Mouse (Mus musculus): Measurements from ENCODE around the gene Snph. TPM values are rescaled to one million over a fixed set of nuclear protein-coding genes. Genes with fewer than 3 reads are reported as not detected.

The Snph gene
- not detected for total RNA-seq (2018; cell fraction: chromatin; rRNA removed)
- not detected for total RNA-seq (2018; cell fraction: cytosol; rRNA removed)
- not detected for total RNA-seq (2018; cell fraction: nucleus; rRNA removed)
- polyA plus RNA-seq (2018), result not detected in 3 replicates

DNA sequence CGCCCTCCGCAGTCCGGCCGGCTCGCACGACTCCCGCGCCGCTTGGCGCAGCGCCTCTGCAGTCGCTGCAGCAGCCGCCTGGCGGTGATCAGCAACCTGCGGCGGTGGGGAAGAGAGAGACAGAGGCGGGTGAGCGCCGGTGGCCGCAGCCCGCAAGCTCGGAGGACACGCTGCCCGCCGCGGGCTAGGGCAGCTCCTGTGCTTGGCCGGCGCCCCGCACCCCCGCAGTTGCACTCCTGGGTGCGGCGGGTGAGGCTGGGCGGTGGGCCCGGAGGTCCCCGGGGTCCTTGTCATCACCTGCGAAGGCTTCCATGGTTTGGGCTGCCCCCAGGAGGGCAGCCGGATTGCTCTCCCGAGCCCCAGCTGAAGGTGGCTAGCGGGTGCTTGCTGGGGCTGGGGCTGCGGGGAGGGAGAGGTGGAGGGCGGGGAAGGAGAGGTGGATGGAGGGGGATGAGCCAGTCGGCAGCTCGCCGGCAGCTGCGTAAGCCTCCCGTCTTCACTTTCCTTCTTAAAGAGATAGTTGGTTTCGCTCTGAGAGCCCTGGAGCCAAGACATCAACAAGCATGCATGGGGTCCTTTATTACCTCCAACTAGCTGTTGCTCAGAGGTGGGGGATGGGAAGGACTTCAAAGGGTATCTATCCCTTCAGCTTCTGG is at the start of gene Snph:
Snph (minus strand) TSS at position 435 of the 656 bp plus-strand sequence.
- no peaks in the 10 kb centered on the region for H3K79me2 ChIP-seq (ENCODE audit: inconsistent target)
- H3K36me3 ChIP-seq (ENCODE audit: inconsistent target), result no peaks in the 10 kb centered on the region
- no peak within 1 kb of the TSS for H3K4me3 ChIP-seq (ENCODE audit: inconsistent target)
- WGBS (ENCODE audit: missing documents), result 2% methylated on average over 34 of the region's 47 CpGs
- H3K27ac ChIP-seq, result no peak within 1 kb of the TSS

DNA sequence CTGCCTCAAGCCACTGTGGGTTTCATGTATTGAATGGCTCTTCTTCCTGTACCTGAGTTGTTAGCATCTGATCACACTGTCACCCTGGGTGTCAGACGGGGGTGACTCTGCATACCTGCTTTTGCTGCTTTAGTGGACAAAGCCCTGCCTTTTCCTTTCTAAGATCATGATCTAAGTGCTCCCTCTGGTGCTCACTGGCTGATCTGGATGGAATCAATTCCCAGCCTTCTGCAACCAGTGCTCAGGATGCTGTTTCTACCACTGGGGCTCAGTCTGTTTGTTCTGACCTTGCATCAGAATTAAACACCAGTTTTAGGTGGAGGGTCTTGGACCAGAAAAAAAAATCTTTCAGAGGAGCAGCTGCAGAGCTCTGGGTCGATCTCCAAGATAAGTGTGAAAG is 43.8 kb upstream of the Snph start:
- no peak overlapping the region for H3K4me3 ChIP-seq (ENCODE audit: inconsistent target)
- 53% methylated on average over 2 of the region's 2 CpGs for WGBS (ENCODE audit: missing documents)
- no peaks in the 10 kb centered on the region for H3K36me3 ChIP-seq (ENCODE audit: inconsistent target)
- no peaks in the 10 kb centered on the region for H3K79me2 ChIP-seq (ENCODE audit: inconsistent target)
- no peak overlapping the region for H3K27ac ChIP-seq

DNA sequence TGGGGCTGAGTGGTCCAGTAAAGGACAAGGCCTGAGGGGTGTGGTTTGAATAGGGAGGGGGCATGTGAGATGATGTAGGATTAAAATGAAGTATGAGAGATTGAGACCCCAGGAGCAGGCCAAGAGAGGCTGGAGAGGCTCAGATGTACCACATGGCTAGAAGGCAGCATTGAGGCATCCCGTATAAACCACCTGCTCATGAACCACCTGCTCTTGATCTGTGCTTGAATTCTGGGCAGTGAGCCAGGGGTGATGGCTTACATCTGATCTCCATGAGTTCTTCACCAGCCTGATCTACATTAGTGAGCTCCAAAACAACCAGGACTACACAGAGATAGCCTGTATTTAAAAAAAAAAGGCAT is 38.6 kb upstream of the Snph start:
- H3K4me3 ChIP-seq (ENCODE audit: inconsistent target), result no peak overlapping the region
- H3K36me3 ChIP-seq (ENCODE audit: inconsistent target), result no peaks in the 10 kb centered on the region
- WGBS (ENCODE audit: missing documents), result 71% methylated on average over 1 of the region's 1 CpGs
- no peaks in the 10 kb centered on the region for H3K79me2 ChIP-seq (ENCODE audit: inconsistent target)
- H3K27ac ChIP-seq, result no peak overlapping the region

DNA sequence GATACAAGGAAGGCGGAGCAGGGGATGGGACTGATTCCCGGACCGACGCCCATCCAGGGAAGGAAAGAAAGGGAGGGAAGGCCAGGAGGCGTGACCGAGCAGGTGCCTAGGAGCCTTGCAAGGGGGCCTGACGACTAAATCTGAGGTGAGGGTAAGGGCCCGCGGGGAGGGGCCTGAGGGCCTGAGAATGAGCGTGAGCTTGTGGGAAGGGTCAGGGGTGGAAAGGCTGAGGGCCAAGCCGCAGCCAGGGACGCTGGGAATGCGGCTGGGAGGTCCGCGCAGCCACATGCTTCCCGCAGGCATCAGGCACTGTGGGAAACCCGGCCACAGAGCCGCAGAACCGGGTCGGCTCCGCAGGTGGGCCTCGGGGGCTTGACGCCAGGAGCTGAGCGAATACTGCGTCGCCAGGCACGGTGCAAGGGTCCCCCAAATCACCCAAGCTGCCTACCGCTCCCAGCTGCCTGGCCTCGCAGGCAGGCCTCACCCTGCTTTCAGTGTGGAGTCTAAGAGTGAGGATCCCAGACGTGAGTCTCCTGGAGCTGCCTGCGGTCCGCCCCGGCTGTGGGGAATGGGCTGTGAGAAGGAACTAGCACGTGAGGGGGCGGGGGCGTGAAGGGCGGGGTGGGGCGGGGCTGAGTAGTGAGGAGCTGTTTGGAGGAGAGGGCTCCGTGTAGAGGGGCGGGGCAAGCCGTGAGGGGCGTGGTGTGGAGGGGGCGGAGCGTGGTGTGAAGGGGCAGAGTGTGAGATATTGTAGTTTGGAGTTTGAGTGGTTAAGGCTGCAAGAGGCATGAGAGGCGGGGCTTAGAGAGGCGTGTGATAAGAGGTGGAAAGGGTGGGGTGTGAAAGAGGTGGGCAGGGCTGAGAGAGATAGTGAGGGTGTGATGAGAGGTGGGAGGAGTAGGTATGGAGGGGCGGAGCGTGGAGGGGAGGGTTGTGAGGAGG is 37.9 kb upstream of the Snph start:
- Histone ChIP-seq H3K79me2 (ENCODE audit: inconsistent target) (no peaks in the 10 kb centered on the region), H3K27ac (no peak overlapping the region), H3K36me3 (ENCODE audit: inconsistent target) (no peaks in the 10 kb centered on the region), H3K4me3 (ENCODE audit: inconsistent target) (no peak overlapping the region)
- WGBS (ENCODE audit: missing documents), result 48% methylated on average over 48 of the region's 48 CpGs

DNA sequence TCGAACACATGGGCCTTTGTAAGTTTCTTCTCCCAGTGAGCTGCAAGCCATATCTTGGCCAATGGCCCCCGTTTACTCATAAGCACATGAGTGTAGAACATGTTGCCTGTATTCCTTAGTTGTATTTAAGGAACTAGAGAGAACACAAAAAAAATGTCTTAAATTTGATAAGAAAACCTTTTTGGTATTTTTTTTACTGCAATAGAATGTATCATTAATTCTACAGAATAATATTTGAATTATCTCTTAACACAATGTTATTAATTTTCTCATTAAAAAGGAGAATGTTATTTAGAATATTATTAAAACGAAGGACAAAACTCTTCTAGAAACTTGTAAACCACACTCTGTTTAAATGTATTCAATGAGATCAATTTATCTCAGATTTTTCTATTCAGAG is 36.0 kb upstream of the Snph start, which contains the start of gene Rad21l:
Rad21l (minus strand) TSS at position 101 of the 400 bp plus-strand sequence.
- Histone ChIP-seq H3K27ac (no peak within 1 kb of the TSS), H3K36me3 (ENCODE audit: inconsistent target) (no peaks in the 10 kb centered on the region), H3K79me2 (ENCODE audit: inconsistent target) (no peaks in the 10 kb centered on the region), H3K4me3 (ENCODE audit: inconsistent target) (no peak within 1 kb of the TSS)
- WGBS (ENCODE audit: missing documents), result 63% methylated on average over 3 of the region's 3 CpGs

DNA sequence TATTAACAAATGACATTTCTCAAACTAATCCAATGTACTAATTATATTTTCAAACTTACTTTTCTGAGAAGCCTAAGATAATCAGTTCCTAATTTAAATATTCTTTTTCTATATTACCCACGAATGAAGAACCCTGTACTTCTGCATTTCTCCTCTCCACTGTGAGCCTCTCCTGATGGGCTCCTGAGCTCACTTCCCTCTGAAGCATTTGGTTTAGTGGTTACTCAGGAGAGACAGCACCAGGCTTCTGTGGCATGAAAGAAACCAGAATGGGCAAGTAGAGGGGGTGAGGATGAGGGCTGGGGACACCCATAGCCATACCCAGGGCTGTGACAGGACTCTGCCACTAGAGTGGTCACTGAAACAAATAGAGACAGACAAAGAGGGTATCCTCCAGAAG is 19.7 kb upstream of the Snph start:
- 0% methylated on average over 1 of the region's 1 CpGs for WGBS (ENCODE audit: missing documents)
- H3K36me3 ChIP-seq (ENCODE audit: inconsistent target), result no peaks in the 10 kb centered on the region

DNA sequence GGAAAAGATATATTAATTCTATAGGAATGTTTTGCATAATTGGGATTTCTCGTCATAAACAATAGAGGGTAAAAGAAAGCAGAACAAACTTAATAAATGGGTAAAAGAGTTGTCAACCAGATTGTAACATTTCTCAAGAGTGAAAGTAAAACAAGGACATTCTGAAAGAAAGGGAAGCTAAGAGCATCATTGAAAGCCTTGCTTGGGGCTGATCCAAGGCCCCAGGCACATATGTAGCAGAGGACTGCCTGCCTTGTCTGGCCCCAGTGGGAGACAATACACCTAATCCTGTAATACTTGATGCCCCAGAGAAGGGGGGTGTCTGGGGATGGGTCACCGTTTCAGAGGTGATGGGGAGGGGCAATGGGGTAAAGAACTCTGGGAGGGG is 3.6 kb upstream of the Snph start:
- Histone ChIP-seq H3K79me2 (ENCODE audit: inconsistent target) (no peaks in the 10 kb centered on the region), H3K36me3 (ENCODE audit: inconsistent target) (no peaks in the 10 kb centered on the region), H3K4me3 (ENCODE audit: inconsistent target) (no peak overlapping the region), H3K27ac (no peak overlapping the region)
- 43% methylated on average over 2 of the region's 2 CpGs for WGBS (ENCODE audit: missing documents)

More for the DNA sequence above, 19.7 kb upstream of the Snph start:
- Histone ChIP-seq H3K79me2 (ENCODE audit: inconsistent target) (no peaks in the 10 kb centered on the region), H3K27ac (no peak overlapping the region), H3K4me3 (ENCODE audit: inconsistent target) (no peak overlapping the region)

DNA sequence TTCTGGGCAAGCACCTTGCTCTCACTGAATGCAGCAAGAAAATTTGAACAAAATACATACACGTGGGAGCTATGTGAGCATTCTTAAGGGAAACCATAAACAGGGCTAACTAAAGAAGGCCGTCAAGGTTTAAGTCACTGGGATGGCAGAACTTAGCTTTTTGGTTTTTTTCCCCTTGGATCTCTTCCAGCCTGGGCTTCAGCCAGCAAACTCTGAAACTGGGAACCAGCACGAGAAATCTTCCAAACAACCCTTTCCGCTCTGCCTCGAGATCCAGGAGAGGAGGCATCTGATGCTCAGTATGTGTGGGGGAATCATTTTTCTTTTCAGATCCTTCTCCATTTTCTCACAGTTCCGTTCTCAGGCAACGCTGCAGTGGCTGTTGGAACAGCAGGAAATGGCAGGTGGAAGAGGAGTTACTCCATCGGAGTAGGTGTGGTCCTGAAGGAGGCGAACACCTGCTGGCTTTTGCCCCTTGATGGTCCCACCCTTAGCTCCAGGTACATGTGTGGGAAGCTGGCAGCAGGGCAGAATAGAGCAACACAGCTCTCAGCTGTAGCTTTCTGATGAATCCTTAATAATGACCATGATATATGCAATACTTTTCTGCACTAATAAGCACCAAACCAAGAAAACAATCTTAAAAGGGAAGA is 3.1 kb upstream of the Snph start:
- H3K36me3 ChIP-seq (ENCODE audit: inconsistent target), result no peaks in the 10 kb centered on the region
- H3K79me2 ChIP-seq (ENCODE audit: inconsistent target), result no peaks in the 10 kb centered on the region
- 41% methylated on average over 9 of the region's 9 CpGs for WGBS (ENCODE audit: missing documents)
- no peak overlapping the region for H3K4me3 ChIP-seq (ENCODE audit: inconsistent target)
- no peak overlapping the region for H3K27ac ChIP-seq

DNA sequence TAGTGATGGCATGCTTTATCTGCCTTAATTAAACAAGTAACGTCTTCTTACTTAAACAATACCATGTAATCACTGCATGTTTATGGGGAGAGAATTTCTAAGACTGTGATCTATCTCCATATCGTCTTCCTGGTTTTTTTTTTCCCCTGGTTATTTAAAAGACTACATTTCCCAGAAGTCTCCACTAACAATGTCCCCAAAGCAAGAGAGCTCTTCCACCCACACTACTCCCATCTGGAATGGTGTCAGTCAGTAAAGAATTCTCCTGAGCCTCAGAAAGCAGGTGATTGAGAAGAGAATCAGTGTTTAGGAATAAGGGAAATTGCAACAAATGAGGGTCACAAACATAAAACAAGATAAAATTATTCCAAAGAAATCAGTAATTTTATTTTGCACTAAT is 2.5 kb upstream of the Snph start:
- H3K4me3 ChIP-seq (ENCODE audit: inconsistent target), result no peak overlapping the region
- 68% methylated on average over 2 of the region's 2 CpGs for WGBS (ENCODE audit: missing documents)

DNA sequence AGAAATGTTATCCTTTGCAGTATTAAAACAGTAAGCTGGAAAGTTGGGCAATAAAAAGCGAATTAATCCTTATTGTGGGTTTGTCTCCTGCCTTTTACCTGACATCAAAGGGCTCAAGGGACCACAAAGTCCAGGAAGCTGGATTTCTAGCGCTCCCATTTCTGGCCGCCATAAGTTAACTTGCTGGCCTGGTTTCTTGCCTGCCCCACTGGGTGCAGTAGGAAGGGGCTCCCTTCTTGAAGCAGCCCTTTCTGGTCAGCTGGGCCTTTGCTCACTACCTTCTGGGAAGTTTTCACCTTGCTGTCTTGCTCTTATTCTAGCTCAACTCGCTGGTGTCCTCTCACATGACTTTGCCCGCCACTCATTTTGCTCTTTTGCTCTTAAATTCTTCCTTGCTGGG is 589 bp upstream of the Snph start:
- Histone ChIP-seq H3K4me3 (ENCODE audit: inconsistent target) (no peak overlapping the region), H3K79me2 (ENCODE audit: inconsistent target) (no peaks in the 10 kb centered on the region), H3K36me3 (ENCODE audit: inconsistent target) (no peaks in the 10 kb centered on the region), H3K27ac (no peak overlapping the region)
- 93% methylated on average over 5 of the region's 5 CpGs for WGBS (ENCODE audit: missing documents)

More for the DNA sequence above, 2.5 kb upstream of the Snph start:
- H3K79me2 ChIP-seq (ENCODE audit: inconsistent target), result no peaks in the 10 kb centered on the region
- no peaks in the 10 kb centered on the region for H3K36me3 ChIP-seq (ENCODE audit: inconsistent target)
- H3K27ac ChIP-seq, result no peak overlapping the region

DNA sequence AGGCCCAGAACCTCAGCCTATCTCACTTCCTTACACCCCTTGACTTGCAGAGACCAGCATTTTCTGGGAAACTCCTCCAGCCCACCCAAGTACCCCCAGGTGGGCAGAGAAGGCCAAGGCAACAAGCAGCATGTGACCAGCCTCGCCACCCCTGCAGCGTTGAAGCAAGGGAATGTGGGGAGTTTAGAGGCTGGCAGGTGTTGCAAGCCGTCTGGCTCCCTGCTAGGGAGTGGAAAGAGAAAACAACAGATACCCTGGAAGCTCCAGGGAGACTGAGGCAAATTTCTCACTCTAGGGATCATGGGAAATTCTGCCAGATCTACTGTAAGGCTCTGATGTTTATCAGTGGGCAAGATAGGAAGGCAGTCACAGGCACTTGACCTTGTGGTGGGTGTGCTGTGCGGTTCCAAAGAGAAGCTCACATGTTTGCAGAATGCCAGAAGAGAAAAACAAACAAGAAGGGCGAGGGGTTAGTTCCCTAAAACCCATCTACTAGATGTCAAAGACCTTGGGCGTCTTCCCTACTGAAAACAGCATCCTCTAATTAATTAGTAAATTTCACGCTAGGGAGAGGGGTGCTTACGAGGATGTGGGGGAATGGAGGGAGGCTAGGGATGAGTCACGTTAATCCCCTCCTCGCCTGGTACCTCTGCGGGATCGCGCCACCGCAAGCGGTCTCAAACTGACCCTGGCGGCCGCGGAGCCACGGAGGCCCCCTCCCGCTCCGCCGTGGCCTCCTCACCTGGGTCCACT is 811 bp downstream of the Snph start:
- no peak overlapping the region for H3K4me3 ChIP-seq (ENCODE audit: inconsistent target)
- H3K79me2 ChIP-seq (ENCODE audit: inconsistent target), result no peaks in the 10 kb centered on the region
- no peaks in the 10 kb centered on the region for H3K36me3 ChIP-seq (ENCODE audit: inconsistent target)
- H3K27ac ChIP-seq, result no peak overlapping the region
- WGBS (ENCODE audit: missing documents), result 10% methylated on average over 22 of the region's 22 CpGs

DNA sequence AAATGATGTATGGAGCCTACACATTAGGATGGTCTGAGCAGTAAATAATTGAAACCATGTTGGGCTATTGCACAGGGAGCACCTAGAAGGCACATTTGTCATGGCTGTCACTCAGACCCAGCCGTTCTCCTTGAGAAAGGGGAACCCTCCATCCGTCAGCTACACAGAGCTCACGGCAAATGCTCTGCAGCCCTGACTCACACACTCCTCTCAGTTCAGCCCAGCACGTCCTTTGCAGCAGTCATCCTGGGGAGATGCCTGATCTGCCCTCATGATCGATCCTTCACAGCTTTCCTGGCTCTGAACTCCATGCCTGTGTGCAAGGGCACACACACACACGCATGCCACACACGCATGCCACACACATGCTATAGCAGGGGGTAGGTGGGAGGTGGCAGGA is 3.1 kb downstream of the Snph start:
- Histone ChIP-seq H3K27ac (no peak overlapping the region), H3K79me2 (ENCODE audit: inconsistent target) (no peaks in the 10 kb centered on the region), H3K4me3 (ENCODE audit: inconsistent target) (no peak overlapping the region), H3K36me3 (ENCODE audit: inconsistent target) (no peaks in the 10 kb centered on the region)
- WGBS (ENCODE audit: missing documents), result 53% methylated on average over 7 of the region's 7 CpGs

DNA sequence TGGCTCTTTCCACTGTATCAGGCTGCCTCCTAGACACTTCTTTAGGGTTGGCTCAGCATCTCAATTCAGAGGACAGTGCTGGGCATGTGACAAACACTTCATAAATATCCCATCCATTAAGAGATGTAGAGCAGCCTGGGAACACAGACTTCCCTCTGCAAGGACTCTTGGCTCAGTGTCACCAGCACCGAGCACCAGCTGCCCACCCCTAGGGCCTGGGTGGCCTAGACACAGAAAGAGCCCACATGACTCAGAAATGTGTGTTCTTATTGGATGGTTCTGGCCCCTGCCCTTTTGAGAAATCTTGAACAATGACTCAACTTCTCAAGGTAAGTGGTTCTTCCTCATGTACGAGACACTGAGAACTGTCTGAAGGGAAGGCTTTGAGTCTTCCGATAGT is 4.4 kb downstream of the Snph start:
- no peaks in the 10 kb centered on the region for H3K79me2 ChIP-seq (ENCODE audit: inconsistent target)
- no peak overlapping the region for H3K4me3 ChIP-seq (ENCODE audit: inconsistent target)
- no peaks in the 10 kb centered on the region for H3K36me3 ChIP-seq (ENCODE audit: inconsistent target)
- no peak overlapping the region for H3K27ac ChIP-seq
- 90% methylated on average over 3 of the region's 3 CpGs for WGBS (ENCODE audit: missing documents)

DNA sequence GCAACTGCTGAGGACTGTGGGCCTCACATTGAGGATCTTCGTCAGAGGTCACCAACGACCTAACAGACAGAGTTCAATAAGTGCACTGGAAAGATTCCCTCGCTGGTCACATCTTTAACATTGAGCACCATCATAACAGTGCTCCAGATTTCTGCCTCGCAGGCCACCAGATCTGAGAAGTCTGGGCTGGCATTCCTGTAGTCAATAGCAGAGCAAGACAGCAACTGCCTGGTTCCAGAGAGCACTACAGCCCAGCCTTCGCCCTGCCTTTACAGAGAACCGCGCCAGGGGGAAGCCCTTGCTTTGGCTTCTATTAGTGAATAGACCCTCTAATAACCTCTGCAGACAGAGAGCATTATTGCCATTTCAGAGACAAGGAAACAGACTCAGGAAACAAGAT is 6.1 kb downstream of the Snph start:
- no peaks in the 10 kb centered on the region for H3K36me3 ChIP-seq (ENCODE audit: inconsistent target)
- no peak overlapping the region for H3K27ac ChIP-seq
- H3K79me2 ChIP-seq (ENCODE audit: inconsistent target), result no peaks in the 10 kb centered on the region
- WGBS (ENCODE audit: missing documents), result 100% methylated on average over 7 of the region's 7 CpGs
- H3K4me3 ChIP-seq (ENCODE audit: inconsistent target), result no peak overlapping the region

All from macrophage (primary cell).